Mouse (Mus musculus): ENCODE measurements around the gene Lgr4.

DNA sequence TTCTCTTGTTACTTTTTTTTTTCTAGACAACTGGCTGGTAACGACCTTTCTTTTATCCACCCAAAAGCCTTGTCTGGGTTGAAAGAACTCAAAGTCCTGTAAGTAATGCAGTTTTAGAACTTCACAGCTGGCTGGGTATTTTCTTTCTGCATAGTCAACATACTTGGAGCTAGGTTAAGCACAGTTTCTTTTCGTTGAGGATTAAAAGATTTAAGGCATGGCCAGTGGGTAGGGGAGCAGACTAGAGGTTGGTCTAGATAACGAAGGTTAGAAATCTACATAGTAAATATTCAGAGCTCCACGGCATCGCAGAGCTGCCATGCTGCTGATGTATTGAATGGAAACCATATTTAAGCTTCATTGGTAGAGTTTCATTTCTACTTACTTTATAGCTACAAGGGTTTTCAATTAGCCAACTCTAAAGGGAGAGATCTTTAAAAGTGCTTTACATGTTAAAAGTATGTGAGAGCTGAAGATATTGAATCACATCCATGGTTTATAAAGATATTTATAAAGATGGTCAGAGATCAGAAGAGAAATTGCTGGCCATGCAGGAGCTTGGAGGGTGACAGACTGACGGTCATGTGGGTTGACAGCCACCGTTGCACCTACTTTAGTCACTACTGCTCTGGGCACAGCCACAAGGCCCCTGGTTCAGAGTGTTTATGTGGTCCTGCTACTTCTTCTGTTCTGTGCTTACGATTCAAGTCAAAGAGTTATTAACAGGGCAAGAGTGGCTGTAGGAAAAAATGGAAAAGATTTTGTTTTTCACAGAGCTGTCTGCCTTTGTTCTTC is 72.4 kb downstream of the Lgr4 start:
- TF ChIP-seq CTCF (IDR thresholded peaks at IDR 0.05; ENCODE audit: low read depth, low read length): no peak
- TF ChIP-seq POLR2A (IDR thresholded peaks at IDR 0.05; ENCODE audit: extremely low read depth, insufficient read depth, low read length): no peak

Data from liver, adult 2 months (tissue).